Mouse (Mus musculus): Measurements from ENCODE around the gene Adamts16.
A peak's percentile ranks its signal among the peaks of the same experiment; 100 is the strongest.
"Not testable (repeated sequence)": the region's sequence is repeated elsewhere in the genome, so short reads cannot be mapped to it uniquely, and the experiment has no call there.

Adamts16 gene

DNA sequence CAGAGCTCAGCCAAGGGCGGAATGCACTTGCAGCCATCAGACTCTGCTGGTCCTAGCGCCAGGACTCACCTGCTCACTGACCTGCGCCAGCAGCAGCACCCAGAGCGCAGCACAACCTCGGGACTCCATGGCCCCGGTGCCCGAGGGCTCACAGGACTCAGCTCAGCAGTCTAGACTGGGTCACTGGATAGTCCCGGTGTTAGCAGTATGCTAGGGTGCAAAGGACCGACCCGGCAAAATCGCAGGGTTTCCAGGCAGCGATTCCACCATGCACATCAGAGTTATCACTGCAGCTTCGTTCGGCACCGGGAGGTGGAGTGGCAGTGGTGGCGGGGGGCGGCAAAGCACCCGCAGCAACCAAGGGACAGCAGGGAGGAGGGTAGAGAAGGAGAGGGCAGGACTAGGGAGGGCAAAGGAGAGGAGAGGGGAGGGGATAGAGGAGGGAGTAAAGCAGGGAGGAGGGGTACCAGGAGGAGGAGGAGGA is at the start of gene Adamts16:
Gene Adamts16, minus strand, starts transcription at position 391 of the 484 bp plus-strand sequence.
- DNase-seq, result peak; percentile 59

DNA sequence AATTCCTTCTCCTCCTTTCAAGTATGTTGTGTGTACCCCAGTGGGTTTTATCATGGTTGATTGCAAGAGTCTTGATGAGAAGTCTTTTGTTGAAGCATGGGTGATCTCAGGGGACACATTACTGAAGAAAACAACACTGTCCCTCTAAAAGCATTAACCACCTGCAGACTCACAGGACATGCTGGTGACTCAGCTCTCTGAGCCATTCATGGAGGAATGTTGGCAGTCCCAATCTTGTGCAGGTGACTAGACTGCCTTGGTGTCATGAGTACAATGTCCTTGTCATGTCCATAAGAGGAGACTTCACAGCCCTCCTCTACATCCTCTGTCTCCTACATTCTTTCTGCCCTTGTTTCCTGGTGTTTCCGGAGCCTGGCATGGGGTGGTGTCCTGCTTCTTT is 45.5 kb upstream of the Adamts16 start:
- DNase-seq, result no peak

- no peak for DNase-seq
These were observed 43.4 kb upstream of the Adamts16 start for GRCm38 (mm10) chr13:70885006-70885405.

- peak; percentile 75 for DNase-seq
These were observed 42.6 kb upstream of the Adamts16 start for GRCm38 (mm10) chr13:70883891-70884890.

DNA sequence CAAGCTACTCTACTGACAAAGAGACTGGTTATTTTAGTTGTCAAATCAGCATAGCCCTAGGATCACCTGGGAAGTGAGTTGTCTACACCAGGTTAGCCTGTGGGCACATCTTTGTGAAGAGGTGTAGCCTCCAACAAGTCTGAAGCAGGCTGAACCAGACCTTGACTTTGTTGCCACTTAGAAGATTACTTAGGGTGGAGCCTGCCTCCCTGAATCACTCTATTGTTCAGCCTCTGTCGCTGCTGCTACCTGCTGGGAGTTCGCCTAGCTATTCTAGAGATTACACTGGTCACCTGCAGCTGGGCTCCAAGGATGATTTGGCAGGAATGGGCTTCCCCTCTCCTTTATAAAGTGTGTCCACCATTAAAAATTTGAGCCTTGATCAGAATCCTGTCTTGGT is 38.4 kb upstream of the Adamts16 start:
- not testable (repeated sequence) for DNase-seq

DNA sequence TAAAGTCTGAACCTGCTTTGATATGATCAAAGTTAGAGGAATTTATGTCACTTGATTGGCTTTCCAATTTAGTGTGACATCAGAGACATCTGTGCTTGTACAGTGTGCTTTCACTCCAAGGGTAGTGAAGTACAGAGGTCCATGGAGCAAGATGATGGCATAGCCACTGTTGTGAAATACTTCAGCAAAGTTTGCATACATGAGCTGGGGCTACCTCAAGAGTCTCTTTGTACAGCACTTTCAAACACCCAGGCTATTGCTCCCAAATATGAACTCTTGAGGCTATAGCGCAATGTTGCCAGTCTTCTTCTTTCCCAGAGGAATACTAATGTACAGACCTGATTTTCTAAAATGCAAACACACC is 35.9 kb upstream of the Adamts16 start:
- no peak for DNase-seq

DNA sequence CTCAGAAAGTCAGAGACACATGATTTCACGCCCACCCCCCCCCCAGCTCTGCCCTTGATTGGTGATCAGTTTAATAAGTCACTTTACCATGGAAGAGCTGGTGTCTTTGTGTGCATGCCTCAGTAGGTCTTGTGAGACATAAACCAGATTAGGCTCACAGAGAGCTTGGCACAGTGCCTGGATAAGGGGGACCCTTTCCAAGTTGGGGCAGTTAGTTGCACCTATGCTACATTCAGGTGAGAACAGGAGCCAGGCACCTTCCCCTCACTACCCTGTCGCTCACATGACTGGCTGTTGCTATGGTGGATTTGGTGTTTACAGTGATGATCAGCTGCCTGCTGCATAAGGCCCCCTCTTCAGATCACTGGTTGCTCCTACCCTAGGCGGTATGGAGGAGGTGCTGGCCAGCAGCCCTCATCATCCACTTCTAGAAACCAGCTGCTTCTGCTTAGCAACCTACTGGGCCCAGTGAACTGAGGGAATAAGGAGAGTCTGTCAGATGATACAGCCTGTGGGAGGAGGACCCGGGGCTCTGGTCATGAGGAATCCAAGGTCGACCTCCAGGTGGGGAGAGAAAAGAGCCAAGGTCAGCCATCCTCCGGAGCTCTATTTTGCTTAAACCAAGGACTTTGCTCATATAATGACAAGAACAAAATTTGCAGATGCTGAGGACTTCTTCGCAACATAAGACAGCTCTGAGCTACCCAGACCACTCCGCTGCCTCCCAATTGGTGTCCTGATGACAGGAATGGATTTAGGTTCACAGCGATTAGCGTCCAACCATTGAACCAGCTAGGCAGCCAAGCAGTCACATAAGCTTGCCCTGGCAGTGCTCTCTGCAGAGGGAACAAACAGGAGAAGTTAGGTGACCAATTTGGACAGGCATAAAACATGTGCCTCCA is 35.3 kb upstream of the Adamts16 start:
- peak; percentile 38 for DNase-seq

- DNase-seq, result peak; percentile 46
These were observed 33.9 kb upstream of the Adamts16 start for GRCm38 (mm10) chr13:70875411-70875949.

DNA sequence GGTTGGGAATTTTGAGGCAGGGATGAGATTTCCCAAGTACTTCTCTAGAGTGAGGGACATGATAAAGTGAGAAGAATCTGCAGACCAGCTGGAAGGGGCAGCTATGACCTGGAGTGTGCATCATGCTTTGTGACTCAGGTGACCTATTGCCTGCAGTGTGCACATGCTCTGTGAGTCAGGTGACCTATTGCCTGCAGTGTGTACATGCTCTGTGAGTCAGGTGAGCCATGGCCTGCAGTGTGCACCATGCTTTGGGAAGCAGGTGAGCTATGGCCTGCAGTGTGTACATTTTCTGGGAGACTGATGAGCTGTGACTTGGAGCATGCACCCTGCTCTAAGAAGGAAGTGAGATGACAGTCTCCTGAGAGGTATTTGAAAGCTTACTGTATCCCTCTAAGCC is 33.1 kb upstream of the Adamts16 start:
- no peak for DNase-seq

- DNase-seq, result peak; percentile 33
These were observed 32.2 kb upstream of the Adamts16 start for GRCm38 (mm10) chr13:70873851-70874250.

DNA sequence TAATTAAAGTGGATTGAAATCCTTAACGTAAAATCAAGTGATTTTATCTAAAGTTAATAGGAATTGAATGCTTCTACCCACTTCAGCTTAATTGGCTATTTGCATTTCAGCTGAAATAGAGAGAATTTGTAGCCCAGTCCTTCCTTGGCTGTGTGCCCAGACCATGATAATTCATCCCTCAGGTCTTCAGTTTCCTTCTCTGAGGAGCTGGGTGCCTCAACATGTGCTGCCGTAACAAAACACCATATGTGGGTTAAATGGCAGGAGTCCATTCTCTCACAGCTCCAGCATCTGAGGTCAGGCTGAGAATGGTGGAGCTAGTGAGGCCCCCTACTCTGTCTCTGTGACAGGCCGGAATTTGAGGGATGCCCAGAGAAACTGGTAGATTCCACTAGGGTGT is 29.4 kb upstream of the Adamts16 start:
- peak; percentile 29 for DNase-seq

DNA sequence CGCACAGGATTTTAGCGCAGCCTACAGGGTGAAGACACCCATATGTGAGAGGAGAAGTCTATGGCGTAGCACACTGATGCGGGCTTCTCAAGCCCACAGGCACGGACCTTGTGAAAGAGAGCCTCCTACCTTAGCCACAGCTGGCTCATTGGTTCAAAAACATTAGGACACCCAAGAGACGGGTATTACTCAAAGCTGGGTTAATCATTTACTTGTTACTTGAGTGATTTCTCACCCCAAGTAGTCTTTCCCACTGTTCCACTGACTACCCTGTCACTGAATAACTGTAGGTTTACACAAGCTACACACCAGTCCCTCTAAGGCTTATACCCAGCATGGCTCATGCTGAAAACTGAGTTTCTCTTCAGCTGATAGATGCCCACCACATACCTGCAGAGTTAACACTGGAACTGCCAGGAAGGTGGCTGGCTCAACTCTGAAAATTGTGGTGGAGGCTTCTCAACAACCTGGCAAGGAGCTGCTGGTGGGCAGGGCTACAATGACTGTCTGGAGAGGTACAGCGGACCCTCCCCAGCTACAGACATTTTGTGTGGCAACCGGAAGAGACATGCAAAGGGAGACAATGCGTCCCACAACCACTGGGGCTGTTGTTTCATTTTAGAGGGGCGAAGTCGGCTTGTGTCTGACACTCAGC is 25.5 kb upstream of the Adamts16 start:
- peak; percentile 57 for DNase-seq

GRCm38 (mm10) chr13:70865867-70866266 is 24.3 kb upstream of the Adamts16 start:
- no peak for DNase-seq

DNA sequence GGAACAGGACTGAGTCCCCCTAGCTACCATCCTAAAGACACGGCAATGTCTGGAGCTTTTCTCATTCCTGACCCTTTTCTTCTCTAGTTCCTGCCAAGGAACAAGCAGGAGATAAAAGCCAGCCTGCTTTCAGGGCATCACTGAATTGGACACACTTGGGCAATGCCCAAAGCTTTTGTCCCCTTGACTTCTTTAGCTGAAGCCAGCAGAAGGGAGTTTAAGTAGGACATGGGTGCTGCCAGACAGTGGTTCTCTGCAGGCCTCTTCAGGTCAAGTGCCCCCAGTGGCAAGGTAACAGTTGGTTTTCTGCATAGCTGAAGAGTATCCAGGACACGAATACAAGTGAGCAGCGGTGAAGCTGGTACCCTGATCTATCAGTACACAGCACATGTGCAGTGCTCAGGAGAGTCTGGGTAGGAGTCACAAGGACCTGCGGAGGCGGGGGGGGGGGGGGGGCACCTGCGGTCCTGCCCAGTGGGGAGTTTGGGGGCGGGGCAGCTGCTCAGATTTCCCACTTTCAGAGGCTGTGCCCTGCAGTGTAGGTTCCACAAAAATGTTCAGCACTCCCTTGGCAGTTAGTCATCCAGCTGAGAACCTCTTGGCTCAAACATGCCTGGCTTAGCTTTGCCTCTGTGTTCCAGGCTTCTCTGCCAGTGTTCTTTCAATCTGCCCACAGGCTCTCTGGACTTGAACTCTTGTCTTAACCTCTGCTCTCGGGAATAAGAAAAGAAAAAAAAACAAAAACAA is 20.7 kb upstream of the Adamts16 start:
- no peak for DNase-seq

- no peak for DNase-seq
These were observed 12.0 kb upstream of the Adamts16 start for GRCm38 (mm10) chr13:70853601-70854000.

DNA sequence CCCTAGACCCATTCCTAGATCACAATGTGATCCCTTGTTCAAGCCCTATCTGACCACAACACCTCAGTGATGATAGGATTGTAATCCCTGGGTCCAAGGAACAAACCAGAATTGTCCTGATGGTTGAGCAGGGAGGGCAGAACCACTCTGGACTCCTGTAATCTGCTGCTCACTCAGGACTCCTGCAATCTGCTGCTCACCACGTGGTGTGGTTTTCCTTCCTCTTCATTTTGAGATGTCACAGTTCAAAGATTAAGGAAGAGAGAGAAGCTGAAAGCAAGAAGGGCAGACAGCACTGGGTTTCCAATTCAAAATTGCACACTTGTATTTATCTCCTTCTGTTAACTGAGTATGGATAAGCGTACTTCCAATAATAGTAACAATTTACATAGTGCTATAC is 5.3 kb upstream of the Adamts16 start:
- no peak for DNase-seq

DNA sequence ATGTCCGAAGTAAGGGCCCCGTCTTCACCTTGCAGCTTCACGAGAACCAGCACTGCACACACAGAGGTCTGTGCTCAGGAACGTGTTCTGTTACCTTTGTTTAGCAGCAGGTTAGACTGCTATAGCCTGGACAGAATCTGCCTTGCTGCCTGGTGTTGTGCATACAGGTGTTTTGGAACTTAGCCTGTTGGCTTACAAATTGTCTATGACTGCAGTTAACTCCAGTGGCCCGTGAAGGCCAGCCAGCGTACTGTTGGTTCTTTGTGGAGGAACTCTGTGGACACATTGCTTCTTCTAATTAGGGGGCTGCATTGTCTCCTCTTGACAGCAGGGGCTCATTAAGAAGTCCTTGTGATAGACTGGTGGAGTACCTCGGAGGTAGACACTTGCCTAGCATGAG is 3.9 kb upstream of the Adamts16 start:
- peak; percentile 58 for DNase-seq

GRCm38 (mm10) chr13:70842126-70842525 is 515 bp upstream of the Adamts16 start:
- no peak for DNase-seq

GRCm38 (mm10) chr13:70840161-70840560 is 1.4 kb downstream of the Adamts16 start:
- peak; percentile 85 for DNase-seq

- no peak for DNase-seq
These were observed 4.0 kb downstream of the Adamts16 start for GRCm38 (mm10) chr13:70837571-70837970.

DNA sequence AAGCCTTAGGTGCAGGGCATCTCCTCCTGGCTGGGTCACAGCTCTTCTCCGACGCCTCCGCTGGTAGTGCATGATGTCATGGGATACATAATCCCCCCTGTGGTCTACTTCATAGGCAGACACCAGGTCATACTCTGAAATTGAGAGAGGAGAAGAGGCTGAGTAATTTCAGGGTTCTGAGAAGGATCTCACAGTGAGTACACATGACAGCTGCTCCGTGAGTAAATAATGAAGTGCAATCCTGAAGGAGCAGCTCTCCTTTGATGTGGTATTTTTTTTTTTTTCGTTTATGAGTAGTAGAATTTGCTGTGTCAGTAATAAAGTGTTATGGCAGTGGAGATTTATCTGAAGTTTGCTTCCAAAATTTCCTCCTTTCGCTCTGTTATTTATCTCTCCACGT is 5.4 kb downstream of the Adamts16 start:
- no peak for DNase-seq

Measured in kidney, postnatal 14 days (tissue).